Comparison of ENCODE assay signal across 7 mouse cellular contexts in genomic region chr11:51858528-51859051, GRCm38 (mm10). TPM values are rescaled to one million over a fixed set of nuclear protein-coding genes. Genes with fewer than 3 reads are reported as not detected.
A peak's percentile ranks its signal among the peaks of the same experiment; 100 is the strongest.
DNase-seq lines count a peak whose midpoint lies in the region; ATAC-seq and TF ChIP-seq lines count a peak whose summit lies in the region.

No protein-coding gene starts in this region.

- peak overlapping the region; percentile 99 for H3K4me2 ChIP-seq in heart, embryonic 12.5 days
- peak overlapping the region; percentile 97 for H3K4me2 ChIP-seq in kidney, embryonic 16.5 days (replicated peaks; ENCODE audit: low read depth, low read length)
- peak overlapping the region; percentile 99 for H3K4me2 ChIP-seq in midbrain, postnatal 0 days (ENCODE audit: low read depth, low read length, poor library complexity, severe bottlenecking)

- ATAC-seq in heart, embryonic 12.5 days (ENCODE audit: insufficient number of reproducible peaks, low FRiP score), result 0 out of 2 replicates have a peak, but pooled peaks have one; percentile 9
- ATAC-seq in kidney, embryonic 16.5 days (ENCODE audit: low FRiP score, low TSS enrichment), result peak; percentile 32
- ATAC-seq in midbrain, postnatal 0 days (ENCODE audit: low FRiP score), result peak; percentile 11; the same call in 1 of the 2 replicates

- H3K4me1 ChIP-seq in embryonic fibroblast, embryonic 13.5 days (ENCODE audit: control insufficient read depth, insufficient read depth, low read length), result no peaks in the 10 kb centered on the region
- peaks cover 11% of the 10 kb centered on the region for H3K4me1 ChIP-seq in heart, embryonic 12.5 days (replicated peaks)
- H3K4me1 ChIP-seq in kidney, embryonic 16.5 days (ENCODE audit: insufficient read depth, low read length), result peaks cover 20% of the 10 kb centered on the region
- H3K4me1 ChIP-seq in midbrain, postnatal 0 days (ENCODE audit: insufficient read depth, low read length), result peaks cover 5% of the 10 kb centered on the region; the same call in 1 of the 2 replicates

- no peak for TF ChIP-seq CTCF in embryonic fibroblast, embryonic 13.5 days (IDR thresholded peaks at IDR 0.05; ENCODE audit: borderline replicate concordance, insufficient read depth, low read length)
- no peak for TF ChIP-seq CTCF in midbrain, postnatal 0 days (IDR thresholded peaks at IDR 0.05)

- H3K4me3 ChIP-seq in embryonic fibroblast, embryonic 13.5 days (ENCODE audit: insufficient read depth, low read length), result peak overlapping the region; percentile 52
- peak overlapping the region; percentile 76 for H3K4me3 ChIP-seq in heart, embryonic 12.5 days
- peak overlapping the region; percentile 71 for H3K4me3 ChIP-seq in kidney, embryonic 16.5 days (ENCODE audit: low read length)
- H3K4me3 ChIP-seq in midbrain, postnatal 0 days (ENCODE audit: low read depth, low read length), result peak overlapping the region; percentile 71

- H3K27me3 ChIP-seq in heart, embryonic 12.5 days (replicated peaks), result no peaks in the 10 kb centered on the region; the same call in none of the 2 replicates
- peaks cover 10% of the 10 kb centered on the region for H3K27me3 ChIP-seq in kidney, embryonic 16.5 days (ENCODE audit: insufficient read depth, low read length)
- H3K27me3 ChIP-seq in midbrain, postnatal 0 days (ENCODE audit: insufficient read depth, low read length), result no peaks in the 10 kb centered on the region

- 2% methylated on average over 28 of the region's 28 CpGs for WGBS in heart, embryonic 12.5 days
- WGBS in kidney, embryonic 16.5 days, result under 1% methylated on average over 26 of the region's 28 CpGs
- under 1% methylated on average over 23 of the region's 28 CpGs for WGBS in midbrain, postnatal 0 days

- DNase-seq in adrenal gland, postnatal 36 days, result peak; percentile 88 to 90
- DNase-seq in liver, result peak; percentile 59
- peak; percentile 40 for DNase-seq in midbrain, postnatal 0 days (ENCODE audit: low spot score)
- DNase-seq in spleen, postnatal 4 days (ENCODE audit: low spot score in 2 of 2), result peak; percentile 66 to 79

- peak overlapping the region; percentile 42 for H3K27ac ChIP-seq in embryonic fibroblast, embryonic 13.5 days (ENCODE audit: insufficient read depth, low read length)
- H3K27ac ChIP-seq in heart, embryonic 12.5 days (ENCODE audit: poor library complexity, severe bottlenecking), result no peak overlapping the region; the same call in 1 of the 2 replicates
- H3K27ac ChIP-seq in kidney, embryonic 16.5 days (ENCODE audit: low read length), result peak overlapping the region; percentile 27; the same call in 1 of the 2 replicates
- peak overlapping the region; percentile 80; the same call in 1 of the 2 replicates for H3K27ac ChIP-seq in midbrain, postnatal 0 days (ENCODE audit: low read depth, low read length)

- no peaks in the 10 kb centered on the region for H3K9me3 ChIP-seq in heart, embryonic 12.5 days (replicated peaks)
- no peaks in the 10 kb centered on the region for H3K9me3 ChIP-seq in kidney, embryonic 16.5 days (ENCODE audit: low read length)
- H3K9me3 ChIP-seq in midbrain, postnatal 0 days (ENCODE audit: low read length), result no peaks in the 10 kb centered on the region

- peak; percentile 58 for TF ChIP-seq POLR2A in embryonic fibroblast, embryonic 13.5 days (IDR thresholded peaks at IDR 0.05; ENCODE audit: low read depth, low read length)

- peak overlapping the region; percentile 79 for H3K9ac ChIP-seq in heart, embryonic 12.5 days
- peak overlapping the region; percentile 76 for H3K9ac ChIP-seq in kidney, embryonic 16.5 days (replicated peaks; ENCODE audit: low read length)
- H3K9ac ChIP-seq in midbrain, postnatal 0 days (replicated peaks; ENCODE audit: low read length, poor library complexity, severe bottlenecking), result peak overlapping the region; percentile 85

- H3K36me3 ChIP-seq in heart, embryonic 12.5 days, result no peaks in the 10 kb centered on the region
- H3K36me3 ChIP-seq in kidney, embryonic 16.5 days (ENCODE audit: insufficient read depth, low read length), result no peaks in the 10 kb centered on the region
- no peaks in the 10 kb centered on the region for H3K36me3 ChIP-seq in midbrain, postnatal 0 days (ENCODE audit: insufficient read depth, low read length)

RNA-seq across cellular contexts. Expression of gene Jade2, which starts 1.1 kb away (rescaled TPM):
- 10 to 100 TPM; 17.8 to 18.3 TPM for total RNA-seq in adrenal gland, postnatal 36 days (2021)
- polyA plus RNA-seq in embryonic fibroblast, embryonic 13.5 days (2011; ENCODE audit: insufficient read length, low read depth, missing spikeins), result 3.7 and 5.8 TPM in 2 replicates
- polyA plus RNA-seq in heart, embryonic 12.5 days (2016; fragmentation: Nextera tagmentation; extraction: Ambion mirVana), result 0.57 and 0.81 TPM in 2 replicates
- polyA plus RNA-seq in kidney, embryonic 16.5 days (2015; fragmentation: Nextera tagmentation; extraction: Ambion mirVana), result 0.87 and 1.1 TPM in 2 replicates
- total RNA-seq in midbrain, postnatal 0 days (2014; rRNA removed), result 3.6 and 3.7 TPM in 2 replicates
- 0.95 and 0.98 TPM in 2 replicates for polyA plus RNA-seq in midbrain, postnatal 0 days (2015; fragmentation: Nextera tagmentation; extraction: Ambion mirVana)
